Mouse (Mus musculus) lung, postnatal 4 days (tissue): ENCODE data around the gene 3110018I06Rik.
A peak's percentile ranks its signal among the peaks of the same experiment; 100 is the strongest.

Experiments used
- DNase-seq, 2 experiments: peaks; one replicate each; pipeline ENCODE4 v3.0.0; 2021

Gene 3110018I06Rik

GRCm38 (mm10) chr12:107488371-107488770 is at the start of gene 3110018I06Rik:
Gene 3110018I06Rik (plus strand): TSS chr12:107488632.
- DNase-seq, result no peak

DNA sequence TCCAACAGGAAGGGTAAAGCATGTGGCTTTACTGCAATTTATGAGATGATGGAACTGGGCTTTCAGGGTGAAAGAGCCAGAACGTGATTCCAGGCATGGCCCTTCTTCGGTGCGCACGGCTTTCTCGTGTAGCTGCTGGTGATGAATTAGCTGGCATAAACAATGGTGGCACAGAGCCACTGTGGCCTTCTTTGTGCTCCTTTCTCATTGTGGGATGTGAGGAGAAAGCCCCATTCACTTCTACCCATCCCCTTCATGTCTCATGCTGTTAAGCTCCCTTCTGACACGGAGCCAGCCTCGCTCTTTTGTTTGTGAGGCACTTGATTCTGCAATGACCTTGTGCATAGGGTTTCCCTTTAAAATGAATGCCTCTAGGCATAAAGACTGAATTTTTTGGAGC is 43.8 kb upstream of the 3110018I06Rik start:
- no peak for DNase-seq

- no peak for DNase-seq
These were observed 30.6 kb upstream of the 3110018I06Rik start for GRCm38 (mm10) chr12:107457835-107458234.

DNA sequence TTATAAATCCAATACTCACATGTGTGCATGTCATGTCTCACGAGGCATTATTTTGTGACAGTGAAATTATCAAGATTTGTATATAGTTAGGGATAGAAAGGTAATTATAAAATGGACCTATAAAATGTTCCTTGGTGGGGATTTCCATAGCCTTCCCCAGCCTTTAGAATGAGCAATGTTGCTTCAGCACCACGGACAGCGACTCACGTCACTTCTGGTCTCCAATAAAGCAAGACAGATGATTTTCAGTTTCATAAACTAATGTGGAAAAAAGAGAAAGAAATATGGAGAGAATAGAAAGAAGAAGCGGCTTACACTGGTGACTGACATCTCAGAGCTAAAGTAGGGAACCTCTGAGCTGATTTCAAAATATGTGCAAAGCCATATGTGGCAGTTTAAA is 23.7 kb upstream of the 3110018I06Rik start:
- DNase-seq, result peak; percentile 37 to 59

DNA sequence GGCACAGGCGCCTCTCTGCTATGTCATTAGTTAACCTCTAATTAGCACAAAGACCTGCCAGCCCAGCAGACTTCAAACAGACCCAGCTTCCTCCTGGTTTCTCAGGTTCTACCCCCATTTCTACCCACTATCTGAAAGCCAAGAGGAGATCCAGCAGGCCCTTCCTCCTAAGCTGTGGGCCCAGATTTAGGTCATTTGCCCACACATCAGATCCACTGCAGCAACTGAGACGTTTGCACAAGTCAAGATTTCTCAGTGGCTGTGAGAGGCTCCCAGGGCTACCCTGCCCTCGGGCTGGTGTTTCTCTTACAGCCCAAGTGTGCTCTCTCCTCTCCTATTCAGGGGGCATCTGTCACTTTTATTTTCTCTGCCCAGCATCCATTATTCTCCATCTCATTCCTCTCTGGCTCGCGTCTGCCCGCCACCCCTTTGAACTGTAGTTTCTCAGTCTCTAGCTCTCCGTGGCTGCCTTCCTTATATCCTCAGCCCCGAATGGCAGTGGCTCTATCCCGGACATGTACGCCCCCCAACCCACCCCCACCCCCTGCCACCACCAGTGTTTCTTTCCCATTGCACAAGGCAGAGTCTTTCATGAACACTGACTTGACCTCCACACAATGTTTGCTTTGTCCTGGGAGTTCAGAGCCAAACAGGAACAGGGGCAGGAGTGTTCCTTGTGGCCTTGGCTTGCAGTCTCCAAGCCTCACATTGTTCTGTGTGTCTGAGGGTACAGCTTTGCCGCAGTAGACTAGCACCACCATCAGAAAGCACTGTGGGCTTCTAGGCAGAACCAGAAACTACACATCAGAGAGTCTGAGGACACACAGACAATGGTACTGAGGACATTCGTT is 11.8 kb upstream of the 3110018I06Rik start:
- DNase-seq, result no peak

DNA sequence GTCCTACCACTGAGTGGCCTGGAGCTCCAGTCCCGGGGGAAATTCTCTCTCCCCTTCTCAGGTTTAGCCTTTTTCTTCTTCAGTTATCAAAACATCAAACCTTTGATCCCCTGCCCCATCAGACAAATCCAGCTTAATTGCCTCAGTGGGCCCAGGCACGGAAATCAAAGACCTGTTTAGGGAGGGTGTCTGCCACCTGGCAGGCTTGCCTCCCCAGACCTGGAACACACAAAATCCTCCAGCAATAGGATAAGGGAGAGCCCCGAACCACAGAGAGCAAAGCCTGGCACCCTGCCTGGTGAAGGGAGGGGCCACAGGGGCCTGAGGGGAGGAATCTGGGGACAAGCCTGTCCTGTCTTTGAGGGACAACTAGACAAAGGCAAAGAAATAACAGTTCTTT is 9.1 kb upstream of the 3110018I06Rik start:
- no peak for DNase-seq

DNA sequence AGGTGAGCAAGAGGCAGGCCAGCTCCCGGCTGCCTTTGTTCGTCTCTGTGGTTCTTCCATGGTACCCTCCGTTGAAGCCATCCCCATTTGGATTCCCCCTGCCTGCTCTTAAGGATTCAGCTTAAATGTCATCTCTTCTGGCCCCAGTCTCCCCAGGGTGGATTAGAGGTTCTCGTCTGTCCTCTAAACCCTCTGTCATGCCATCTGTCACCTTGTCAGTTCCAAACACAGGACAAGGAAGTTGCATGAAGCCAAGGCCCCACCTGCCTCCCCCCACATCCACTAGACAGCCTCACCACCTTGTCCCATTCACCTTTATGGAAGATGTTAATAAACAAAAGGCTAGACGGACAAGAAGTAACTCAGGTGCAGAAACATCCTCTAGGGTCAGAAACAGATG is 5.4 kb upstream of the 3110018I06Rik start:
- no peak for DNase-seq

- DNase-seq, result no peak
These were observed 2.9 kb downstream of the 3110018I06Rik start for GRCm38 (mm10) chr12:107491344-107491743.

DNA sequence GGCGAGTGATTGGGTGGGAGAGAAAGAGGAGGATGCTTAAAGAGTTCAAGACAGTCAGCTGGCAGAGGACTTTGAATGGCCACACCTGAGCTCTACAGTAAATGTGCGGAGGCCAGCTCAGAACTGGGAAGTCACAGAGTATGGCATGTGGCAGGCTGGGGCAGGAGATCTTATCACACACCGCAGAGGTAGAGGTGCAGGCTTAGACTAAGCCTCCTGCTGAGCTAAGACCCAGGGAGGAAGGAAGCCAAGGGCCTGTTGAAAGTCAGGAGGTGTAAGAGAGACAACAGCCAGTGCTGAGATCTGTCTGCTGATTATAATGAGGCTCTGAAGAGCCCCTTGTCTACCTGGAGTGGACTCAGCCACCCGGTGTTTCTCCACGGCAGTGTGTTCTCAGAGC is 8.5 kb downstream of the 3110018I06Rik start:
- DNase-seq, result no peak

DNA sequence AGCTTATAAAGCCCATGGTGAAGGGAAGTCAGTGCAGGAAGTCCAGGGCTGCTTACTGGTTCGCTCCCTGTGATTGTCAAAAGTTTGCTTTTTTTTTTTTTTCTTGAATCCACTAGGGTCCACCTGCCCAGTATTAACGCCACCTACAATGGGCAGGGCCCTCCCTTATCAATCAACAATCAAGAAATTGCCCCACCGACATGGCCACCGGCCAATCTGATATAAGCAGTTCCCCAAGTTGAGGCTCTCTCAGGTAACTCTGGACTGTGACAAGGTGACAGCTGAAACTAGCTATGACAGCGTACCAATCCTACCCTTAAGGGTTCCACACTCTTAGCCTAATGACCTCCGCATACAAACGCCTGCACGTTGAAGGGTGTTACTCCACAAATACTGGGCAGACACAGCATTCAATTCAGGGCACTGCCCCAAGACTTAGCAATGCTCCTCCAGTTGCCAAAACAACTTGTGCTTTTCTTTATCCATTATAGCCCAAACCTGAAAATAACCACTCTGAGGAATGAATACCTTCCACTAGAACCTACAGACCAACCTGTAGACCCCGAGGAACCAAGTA is 21.3 kb downstream of the 3110018I06Rik start:
- DNase-seq, result no peak

GRCm38 (mm10) chr12:107511112-107511511 is 22.7 kb downstream of the 3110018I06Rik start:
- DNase-seq, result peak in 1 of 2 experiments; percentile 55

DNA sequence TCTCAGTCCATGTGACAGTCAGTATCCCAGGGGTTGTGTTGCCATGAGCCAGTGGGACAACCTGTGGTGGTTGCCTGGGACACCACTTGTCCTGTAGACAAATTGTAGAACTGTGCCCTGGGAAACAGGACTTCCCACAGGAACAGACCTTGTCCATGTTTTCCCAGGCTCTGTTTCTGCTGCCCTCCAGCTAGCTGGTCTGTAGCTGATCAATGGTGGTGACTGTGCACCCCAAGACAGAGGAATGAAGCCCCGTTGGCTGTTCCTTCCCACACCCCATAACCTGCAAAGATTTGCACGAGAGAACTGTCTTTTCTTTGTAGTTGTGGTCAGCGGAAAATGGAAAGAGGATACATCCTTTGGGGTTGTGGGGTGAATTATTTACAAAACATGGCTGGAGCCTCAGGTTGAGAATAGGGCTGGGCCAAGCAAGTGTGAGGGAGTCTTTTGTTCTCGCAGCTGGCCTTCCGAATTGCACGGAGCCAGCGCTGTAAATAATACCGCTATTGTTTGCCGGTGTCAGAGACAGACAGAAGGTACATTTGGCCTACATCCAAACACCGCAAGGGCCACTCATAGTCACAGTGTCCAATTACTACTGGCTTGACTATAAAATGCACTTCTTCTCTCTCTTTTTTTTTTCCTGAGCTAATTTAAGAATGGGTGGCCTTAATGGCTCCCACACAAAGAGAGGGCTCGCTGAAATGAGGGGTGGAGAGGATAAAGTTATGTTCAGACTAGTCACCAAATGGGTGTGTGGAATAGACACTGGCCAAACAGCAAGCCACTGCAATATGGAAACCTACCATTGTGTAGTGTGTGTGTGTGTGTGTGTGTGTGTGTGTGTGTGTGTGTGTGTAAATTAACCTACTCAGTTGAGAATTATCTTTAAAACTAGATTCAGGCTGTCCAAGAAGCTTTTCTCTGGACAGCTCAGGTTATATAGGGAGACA is 28.1 kb downstream of the 3110018I06Rik start:
- DNase-seq, result no peak

DNA sequence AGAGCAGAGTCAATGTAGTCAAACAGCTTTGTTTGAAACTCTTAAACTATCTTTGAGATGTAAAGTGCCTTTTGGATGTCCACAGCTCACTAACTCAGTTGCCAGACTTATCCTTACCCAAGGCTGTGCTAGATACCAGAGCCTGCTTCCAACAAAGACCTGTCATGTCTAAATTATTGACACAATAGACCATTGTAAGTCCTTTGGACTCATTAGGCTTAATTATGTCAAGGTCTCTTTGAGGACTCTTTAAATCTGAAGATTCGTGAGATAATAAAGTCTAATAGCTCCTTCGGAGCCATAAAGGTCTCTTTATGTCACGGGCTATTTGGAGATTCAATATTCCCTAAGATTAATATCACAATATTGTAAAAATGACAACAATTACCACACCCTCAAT is 32.5 kb downstream of the 3110018I06Rik start:
- no peak for DNase-seq

DNA sequence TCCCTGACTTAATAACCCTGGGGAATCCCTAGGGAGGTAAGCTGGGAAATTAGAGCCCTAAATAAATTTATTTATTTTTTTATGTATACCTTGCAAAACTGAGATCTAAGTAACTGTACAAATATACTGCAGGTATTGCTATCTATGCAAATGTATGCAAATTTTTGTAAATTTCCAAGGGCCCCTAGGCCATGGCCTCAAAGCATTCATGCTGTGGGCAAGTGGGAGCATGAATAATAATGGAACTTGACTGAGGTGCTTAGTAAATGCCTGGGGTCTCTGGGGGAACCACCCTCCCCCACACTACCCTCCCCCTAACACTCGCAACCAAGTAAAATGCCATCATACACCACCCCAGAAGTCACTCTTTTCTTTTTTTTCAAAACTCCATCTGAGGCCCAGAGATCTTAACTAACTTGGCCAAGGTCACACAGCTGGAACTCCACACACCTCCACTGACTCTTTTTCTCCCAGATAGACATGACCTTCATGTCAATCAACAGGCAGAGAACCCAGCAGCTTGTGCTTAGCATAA is 40.0 kb downstream of the 3110018I06Rik start:
- no peak for DNase-seq

- no peak for DNase-seq
These were observed 44.4 kb downstream of the 3110018I06Rik start for GRCm38 (mm10) chr12:107532871-107533270.
